Mouse (Mus musculus): ENCODE data around the gene Sertad3.

Gene Sertad3

DNA sequence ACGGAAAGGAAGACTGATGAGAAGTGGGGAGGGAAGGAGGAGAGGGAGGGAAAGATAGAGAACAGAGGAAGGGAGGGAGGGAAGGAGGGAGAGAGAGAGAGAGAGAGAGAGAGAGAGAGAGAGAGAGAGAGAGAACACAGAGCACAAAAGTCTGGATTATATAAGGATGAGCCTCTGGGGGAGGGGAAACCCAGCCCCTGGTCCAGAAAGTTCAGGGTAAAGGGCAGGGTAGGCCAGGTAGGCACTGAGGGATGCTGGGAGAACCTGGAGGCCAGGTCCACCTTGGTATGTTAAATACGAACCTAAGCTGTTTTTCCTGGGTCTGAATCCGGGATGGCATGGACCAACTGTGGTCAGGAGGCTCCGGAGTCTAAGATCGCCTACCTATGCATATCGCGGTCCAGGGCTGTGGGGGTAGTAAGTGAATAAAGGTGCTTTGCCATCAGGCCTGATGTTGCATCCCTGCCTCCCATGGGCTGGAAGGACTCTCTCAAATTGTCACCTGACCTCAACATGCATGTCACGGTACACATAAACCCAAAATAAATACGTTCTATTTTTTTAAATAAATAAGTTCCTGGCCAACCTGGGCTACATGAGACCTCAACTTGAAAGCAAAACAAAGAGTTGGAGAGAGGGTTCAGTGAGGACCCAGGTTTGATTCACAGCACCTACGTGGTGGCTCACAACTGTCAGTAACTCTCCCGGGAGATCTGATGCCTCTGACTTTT lies 2.0 kb upstream of the Sertad3 start:
- DNase-seq: no peak

DNA sequence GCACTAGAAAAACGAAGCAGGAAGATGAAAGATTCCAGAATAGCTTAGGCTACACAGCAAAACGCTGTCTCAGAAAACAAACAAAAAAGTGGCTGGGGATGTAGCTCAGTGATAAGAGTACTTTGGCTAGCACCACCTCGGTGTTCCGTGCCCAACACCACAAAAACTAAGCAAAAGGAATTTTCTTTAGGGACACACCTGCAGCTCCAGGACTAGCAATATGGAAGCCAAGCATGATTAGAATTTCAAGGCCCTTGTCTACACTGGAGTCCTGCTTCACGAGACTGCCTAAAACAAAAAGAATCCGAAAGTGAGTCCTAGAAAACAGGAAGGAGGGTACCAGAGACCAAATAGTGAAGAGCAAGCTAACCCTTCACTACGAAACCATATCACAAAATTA lies 972 bp upstream of the Sertad3 start:
- DNase-seq: no peak

DNA sequence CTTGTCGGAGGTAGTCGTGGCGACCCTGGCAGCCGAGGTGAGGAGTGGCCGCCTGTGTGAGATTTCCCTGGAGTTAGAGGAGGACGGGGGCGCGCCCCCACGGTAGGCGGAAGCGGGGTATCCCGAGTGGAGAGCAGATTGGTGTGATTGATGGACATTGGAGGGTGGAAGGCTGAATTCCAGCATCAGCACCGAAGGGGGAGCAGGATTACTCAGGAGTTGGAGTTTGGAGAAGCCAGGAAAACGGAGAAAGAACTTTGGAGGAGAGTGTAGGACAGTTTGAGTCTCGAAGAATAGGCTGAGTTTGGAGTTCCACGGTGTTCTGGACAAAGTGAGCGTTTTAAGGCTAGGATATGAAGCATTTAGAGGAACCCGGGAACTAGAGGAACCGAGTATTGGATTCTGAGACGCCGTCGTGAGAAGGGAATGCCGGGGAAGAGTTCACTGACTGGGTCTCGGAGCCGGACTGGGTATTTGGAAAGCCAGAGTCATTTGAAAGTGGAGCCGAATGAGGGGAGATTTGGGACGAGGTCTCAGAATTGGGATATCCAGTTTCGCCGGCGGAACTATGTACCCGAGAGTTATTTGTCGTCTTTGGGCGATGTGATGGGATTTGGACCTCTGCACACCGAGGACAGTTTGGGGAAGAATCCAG lies 394 bp downstream of the Sertad3 start:
- no peak for DNase-seq

DNA sequence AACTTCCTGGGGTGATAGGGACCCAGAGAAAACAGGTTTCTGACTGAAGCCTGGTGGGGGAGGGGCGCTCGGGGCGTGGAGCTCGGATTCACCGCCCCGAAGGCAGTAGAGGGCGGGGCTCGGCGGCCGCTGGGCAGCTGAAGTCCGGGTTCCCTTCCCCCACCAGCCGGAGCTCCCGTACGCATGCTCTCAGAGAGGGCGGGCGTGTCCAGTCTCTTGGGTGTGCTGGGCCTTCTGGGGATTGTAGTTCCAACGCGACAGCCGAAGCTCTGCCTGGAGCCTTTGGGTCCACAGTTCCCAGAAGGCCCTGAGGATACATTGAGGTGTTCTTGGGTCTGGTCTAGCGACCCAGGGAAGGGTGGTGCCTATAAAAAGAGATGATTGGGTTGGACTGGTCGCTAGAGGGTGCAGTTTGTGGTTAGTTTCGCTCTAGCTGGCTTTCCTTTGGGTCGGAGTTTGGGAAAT lies 954 bp downstream of the Sertad3 start:
- peak; percentile 90 for DNase-seq

DNA sequence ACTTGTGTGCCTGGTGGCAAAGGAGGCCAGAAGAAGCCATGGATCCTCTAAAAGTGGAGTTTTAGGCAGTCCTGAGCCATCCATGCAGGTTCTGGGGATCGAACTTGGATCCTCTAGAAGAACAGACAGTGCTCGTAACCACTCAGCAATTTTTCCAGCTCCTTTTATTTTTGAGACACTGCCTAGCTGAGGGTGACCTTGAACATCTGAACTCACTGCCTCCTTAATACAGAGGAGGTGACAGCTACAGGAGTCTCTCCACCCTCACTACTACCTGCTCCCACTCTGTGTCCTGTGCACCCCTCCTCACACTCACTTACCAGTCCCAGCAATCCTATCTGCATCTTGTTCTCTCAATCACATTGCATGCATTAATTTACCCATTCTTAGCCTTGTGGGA lies 2.0 kb downstream of the Sertad3 start:
- DNase-seq: no peak

DNA sequence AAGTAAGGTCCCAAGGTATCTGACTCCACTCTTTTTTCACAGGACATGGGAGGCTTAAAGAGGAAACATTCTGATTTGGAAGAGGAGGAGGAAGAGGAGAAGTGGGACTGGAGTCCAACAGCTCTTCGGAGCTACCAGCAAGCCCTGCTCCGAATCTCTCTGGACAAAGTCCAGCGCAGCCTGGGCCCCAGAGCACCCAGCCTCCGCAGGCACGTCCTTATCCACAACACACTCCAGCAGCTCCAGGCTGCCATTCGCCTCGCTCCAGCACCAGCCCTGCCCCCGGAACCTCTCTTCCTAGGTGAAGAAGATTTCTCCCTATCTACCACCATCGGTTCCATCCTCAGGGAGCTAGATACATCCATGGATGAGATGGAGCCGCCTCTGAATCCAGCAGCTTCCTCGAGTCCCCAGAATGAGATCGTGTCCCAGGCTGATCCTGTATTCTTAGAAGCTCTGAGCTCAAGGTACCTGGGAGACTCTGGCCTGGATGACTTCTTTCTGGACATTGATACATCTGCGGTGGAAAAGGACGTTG lies 2.6 kb downstream of the Sertad3 start:
- DNase-seq: no peak

DNA sequence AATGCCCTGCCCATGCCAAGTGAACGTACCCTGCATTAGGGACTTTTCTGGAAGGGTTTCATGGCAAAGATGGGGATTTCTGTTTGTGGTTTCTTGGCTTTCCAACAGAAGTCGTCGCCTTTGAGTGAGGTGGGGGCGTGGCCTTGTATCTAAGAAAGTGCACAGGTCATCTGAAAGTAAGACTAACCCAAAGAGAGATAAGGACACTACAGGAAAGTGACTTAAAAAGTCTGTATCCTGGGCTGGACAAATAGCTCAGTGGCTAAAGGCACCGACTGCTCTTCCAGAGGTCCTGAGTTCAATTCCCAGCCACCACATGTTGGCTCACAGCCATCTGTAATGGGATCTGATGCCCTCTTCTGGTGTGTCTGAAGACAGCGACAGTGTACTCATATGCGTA lies 5.0 kb downstream of the Sertad3 start:
- DNase-seq: no peak

DNA sequence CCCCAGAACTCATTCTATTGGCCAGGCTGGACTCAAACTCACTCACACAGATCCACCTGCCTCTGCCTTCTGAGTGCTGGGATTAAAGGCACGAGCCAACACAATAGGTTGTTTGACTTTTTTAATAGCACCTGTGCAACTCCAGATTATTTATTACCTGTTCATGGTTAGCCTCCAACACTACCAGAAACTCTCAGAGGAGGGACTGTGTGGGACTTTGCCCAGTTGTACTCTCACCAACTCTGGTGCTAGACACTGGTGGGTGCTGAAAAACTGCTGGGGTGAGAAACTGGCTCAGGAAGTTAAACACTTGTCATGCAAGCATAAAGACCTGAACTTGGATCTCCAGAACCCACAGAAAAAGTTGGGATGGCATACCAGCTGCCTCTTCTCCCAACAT lies 6.2 kb downstream of the Sertad3 start:
- DNase-seq: no peak

DNA sequence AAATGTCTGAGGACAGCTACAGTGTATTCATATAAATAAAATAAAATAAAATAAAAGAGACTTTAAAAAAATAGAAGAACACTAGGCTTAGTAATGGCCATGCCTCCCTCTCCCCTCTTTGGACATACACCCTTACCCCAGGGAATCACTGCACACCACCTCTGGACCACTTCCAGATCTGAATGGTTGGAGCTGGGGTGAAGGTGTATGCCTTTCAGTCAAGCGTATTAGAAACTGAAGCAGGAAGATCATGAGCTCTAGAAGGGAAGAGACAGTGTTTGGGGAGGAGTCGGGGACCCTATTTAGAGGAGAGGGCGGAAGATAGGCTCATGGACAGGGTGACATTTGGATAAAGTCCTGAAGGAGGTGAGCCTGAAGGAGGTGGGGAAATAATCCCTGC lies 6.9 kb downstream of the Sertad3 start:
- no peak for DNase-seq

DNA sequence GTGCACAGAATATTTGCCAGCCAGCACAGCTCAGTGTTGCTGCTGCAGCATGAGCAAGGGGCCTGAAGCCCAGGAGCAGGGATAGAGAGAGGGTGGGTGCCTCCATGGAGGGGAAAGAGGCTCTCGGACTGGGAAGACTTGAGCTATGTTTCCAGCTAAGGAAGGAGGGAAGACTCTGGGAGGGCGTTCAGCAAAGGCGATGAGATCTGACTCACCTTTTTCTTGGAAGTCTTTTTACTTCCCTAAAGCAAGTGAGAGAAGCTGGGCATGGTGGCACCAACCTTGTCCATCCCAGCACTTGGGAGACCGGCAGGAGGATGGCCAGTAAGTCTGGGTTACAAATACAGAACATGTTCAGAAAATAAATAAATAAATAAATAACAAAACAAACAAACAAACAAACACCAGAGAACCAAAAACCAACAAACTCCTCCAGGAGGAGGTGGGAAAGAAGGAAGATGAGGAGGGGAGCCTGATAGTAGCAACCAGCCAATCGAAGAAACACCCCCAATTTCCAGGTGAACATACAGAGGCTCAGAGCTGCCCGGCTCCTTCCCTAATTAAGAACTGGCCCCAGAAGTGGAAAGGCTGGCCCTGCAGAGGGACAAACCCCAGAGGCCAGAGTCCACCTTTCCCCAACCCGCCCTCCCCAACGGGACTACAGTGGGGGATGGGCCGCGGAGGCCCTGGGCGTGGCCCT lies 7.5 kb downstream of the Sertad3 start:
- DNase-seq: no peak

DNA sequence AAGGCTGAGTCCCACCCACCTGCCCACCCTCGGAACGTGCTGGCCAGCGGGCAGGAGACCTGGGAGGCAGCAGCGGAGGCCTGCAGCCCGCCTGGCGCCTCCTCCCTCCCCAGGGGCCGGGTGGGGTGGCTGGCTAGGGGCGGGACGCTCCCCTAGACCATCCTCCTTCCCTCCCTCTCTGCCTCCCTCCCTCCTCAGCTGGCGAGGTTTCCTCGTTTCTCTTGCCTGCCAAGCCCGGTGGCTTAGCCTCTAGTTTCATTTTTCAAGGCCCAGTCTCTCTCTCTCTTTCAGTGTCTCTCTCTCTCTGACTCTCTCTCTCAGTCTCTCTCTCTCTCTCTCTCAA lies 8.0 kb downstream of the Sertad3 start:
- peak; percentile 60 for DNase-seq

DNA sequence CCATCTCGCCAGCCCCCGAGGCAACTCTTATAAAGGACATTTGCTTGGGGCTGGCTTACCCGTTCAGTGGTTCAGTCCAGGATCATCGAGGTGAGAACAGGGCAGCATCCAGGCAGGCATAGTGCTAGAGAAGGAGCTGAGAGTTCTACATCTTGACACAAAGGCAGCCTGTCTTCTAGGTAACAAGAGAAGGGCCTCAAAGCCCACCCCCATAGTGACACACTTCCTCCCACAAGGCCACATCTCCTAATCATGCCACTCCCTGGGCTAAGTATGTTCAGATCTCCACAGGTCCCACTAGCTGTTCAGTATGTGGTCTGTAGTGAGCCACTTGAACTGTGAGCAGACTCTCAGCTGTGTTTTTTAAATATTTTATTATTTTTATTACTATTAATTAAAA lies 10.3 kb downstream of the Sertad3 start:
- DNase-seq: no peak

DNA sequence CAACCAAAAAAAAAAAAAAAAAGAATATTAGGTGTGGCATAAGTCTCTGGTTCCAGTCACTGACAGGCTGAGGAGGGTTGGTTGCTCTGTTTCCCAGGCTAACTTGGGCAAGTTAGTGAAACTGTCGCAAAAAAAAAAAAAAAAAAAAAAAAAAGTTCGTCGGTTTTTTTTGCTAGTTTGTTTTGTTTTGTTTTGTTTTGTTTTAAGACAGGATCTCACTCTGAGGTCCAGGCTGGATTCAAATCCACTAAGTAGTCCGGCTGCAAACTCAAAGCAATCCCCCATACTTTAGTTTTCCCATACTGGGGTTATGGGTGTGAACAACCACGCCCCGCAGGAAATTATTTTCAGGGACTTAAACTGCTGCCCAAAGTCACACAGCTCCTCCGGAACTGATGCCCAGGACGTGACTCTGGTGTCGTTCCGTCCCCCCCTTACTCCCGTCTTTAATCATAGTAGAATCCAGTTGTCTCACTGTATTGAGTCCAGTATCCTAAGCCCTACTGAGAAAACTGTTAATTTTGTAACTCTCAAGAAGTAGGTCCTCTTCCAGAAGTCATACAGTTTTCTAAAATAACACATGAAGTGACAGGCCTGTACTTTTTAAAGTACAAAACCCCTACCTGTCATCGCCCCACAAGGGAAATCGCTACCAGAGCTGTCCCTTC lies 12.7 kb downstream of the Sertad3 start:
- no peak for DNase-seq

DNA sequence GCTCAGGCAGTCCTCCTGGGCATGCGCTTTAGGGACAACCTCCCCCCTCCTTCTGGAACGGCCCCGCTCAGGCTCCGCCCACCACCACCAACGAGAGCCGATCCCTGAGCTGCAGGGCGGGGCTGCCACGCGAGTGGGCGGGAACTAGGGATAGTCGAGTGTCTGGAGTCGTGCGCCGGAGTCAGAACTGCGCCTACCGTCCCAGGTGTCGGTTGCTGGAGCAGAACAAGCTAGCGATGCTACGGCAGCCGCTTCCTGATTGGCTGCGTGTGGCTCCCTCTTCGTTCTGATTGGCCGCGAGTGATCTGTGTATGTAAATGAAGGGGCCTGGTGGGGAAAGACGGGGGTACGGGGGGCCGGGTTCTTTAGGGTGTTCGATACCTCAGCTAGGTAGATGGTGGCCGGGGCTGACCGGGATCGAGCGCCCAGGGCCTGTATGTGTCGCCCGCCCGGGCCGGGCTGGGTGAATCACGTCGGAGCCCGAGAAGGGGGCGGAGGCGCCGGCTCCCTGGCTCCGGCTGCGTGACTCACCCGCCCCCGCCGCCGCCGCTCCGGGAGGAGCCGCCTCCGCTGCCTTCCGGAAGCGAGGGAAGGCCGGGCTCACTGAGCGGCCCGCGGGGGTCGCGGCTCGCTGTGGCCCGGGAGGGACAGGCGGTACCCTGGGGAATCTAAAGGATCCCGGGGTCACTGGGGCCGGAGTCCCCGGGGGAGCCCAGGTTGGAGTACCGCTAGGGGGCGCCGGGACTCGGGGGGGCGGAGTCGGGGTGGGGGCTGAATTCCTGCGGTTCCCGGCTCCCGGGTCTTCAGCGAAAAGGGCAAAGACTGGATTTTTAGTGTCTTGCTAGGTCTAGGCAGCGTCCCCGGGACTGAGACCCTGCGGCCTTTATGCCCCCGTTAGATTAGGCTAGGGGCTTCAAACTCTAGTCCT lies 13.5 kb downstream of the Sertad3 start, which contains the start of gene Sertad1:
Sertad1 (plus strand) TSS at position 141 of the 928 bp plus-strand sequence.
- DNase-seq: peak; percentile 97

DNA sequence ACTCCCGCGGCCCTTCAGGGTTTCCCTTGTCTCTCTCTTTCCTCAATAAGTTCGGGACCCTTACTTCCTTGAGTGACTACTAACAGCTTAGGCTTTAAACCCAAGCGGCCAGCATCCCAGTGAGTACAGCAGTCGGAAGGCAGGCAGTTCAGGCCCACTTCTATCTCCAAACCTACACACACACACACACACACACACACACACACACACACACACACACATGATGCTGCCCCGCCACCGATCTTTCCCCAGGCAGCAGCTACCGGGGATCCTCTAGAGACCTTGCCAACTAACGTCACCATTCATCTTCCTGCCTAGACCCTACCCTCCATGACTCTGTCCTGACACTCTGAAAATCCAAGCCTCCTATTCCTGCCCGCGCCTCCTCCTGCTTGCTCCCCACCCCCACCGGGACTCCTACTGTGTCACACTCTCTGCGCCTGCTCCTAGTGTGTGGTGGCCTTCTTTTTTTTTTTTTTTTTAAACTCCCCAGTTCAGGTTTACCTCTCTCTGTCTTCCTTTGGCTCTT lies 14.2 kb downstream of the Sertad3 start:
- peak; percentile 45 for DNase-seq

DNA sequence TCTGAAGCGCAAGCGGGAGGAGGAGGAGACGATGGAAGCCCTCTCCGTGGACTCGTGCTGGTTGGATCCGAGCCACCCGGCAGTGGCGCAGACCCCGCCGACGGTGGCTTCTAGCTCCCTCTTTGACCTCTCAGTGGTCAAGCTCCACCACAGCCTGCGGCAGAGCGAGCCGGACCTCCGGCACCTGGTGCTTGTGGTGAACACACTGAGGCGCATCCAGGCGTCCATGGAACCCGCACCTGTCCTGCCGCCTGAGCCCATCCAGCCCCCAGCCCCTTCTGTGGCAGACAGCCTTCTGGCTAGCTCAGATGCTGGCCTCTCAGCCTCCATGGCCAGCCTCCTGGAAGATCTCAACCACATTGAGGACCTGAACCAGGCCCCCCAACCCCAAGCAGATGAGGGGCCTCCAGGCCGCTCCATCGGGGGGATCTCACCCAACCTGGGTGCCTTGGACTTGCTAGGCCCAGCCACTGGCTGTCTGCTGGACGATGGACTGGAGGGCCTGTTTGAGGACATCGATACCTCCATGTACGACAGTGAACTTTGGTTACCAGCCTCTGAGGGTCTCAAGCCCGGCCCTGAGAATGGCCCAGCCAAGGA lies 15.8 kb downstream of the Sertad3 start:
- DNase-seq: no peak

DNA sequence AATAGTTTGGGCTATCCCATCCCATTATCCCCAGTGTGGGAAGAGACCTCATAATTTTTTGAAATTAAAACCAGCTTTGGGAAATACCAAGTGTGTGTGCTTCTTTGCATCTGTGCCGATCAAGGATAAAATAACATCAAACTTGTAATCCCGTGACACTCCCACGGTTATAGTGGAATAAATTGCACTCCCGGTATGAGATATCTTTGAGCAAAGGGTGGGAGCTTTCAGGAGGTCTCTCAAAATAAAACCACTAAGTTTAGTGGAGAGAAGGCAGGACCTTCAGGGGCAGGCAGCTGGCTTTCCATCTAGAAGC lies 16.6 kb downstream of the Sertad3 start:
- no peak for DNase-seq

DNA sequence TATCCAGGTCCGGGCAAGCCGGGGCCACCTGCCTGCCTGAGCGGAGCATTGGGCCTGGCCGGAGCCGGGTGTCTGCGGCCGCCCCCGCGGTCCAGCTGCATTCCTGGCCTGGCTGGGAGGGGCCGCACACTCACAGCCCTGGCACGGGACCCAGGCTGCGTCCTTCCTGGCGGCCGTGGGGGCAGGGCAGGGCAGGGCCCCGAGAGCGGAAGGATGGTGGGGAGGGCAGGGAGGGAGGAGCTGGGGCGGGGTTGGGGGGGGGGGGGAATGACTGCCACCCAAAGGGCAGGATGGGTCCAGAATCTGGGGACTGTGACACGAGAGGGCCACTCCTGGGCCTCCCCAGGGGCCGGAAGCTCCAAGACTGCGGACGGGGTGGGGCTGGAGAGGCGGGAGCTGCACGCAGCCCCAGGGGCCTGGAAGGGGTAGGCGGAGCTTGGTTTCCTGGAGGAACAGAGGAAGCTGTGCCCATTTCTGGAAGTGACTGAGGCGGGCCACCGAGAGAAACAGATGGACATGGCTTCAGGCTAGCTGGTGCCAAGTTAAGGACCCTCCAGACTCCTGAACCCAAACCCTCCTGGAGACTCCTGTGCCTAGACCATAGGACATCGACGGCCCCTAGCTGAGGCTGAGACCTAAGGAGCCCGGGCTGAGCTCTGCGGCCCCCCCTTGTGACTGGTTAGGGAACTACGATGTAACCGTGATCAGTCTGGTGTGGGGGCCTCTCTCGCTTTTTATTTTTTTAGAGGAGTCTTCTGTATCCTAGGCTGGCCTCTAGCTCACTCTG lies 17.2 kb downstream of the Sertad3 start:
- peak; percentile 73 for DNase-seq

DNA sequence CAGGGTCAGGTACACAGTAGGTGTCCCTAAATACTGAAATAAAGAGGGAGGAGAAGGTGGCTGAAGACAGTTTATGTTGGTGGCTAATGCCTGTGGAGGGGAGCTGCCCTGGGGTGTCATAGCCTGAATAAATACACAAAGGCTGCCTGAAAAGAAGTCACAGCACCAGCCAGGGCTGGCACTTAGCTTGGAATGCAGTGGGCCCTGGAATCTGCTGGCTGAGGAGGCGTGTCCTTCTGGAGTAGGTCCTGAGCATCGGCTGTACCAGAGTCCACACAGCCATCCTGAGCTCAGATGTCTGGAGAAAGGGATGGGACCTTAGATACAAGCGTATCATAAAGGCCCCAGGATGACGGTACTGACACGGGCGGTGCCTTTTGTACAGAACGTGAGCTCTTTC lies 18.3 kb downstream of the Sertad3 start:
- DNase-seq: no peak

DNA sequence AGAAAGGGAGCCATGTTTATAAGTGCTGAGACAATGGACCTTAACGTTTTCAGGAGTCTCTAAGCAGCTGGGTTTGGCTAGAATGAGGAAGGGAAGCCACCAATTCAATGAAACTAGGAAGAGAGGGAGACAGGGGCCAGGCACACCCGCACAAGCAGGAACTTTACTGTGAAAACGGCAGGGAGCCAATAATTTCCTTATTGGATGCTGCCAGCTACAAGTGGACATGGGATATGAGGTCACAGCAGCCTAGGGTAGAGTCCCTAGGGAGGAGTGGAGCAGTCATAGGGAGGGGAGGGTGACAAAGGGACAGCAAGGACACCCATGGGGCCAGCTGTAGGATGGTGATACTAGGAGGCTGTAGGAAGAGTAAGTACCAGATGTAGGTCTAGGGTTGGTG lies 19.5 kb downstream of the Sertad3 start:
- no peak for DNase-seq

DNA sequence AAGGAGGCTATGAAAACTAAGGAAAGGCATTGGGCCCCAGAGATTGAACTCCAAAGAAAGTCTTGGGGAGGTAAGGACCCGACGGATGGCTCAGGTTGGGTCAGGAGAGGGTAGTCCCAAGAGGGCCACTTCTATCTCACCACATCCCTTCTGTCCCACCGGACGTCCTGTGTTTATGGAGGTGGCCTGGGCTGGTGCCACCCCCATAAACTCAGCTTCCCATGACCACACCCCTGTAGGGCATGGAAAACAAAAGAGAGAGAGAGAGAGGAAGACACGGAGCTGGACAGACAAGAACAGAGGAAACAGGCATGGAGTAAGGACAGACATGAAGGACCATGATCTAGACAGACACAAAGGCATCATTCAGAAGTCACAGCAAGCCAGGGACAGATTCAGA lies 19.9 kb downstream of the Sertad3 start:
- DNase-seq: no peak

Data from right cerebral cortex, postnatal 4 days (tissue).